Mouse (Mus musculus) liver, embryonic 14.5 days (tissue): ENCODE results near the gene Kcnmb1. TPM values are rescaled to one million over a fixed set of nuclear protein-coding genes. Genes with fewer than 3 reads are reported as not detected.

Experiments
- ATAC-seq: fragments of 200-750 bp; cut with Nextera tagmentation; 2 replicates; pipeline ENCODE4 v1.8.0; 2017; ENCODE audit warnings: moderate number of reproducible peaks, mild to moderate bottlenecking, moderate library complexity; ENCODE audit not compliant: insufficient read depth
- DNase-seq, 3 experiments: peaks; one replicate each; pipeline ENCODE4 v3.0.0-alpha.2; 2012 to 2013; ENCODE audit warnings: low read depth in 3 of 3, low spot score in 3 of 3
- H3K27ac ChIP-seq: fragments of 300-500 bp; sonication (generic); 2 replicates; pipeline ENCODE4 v1.5.1; 2014; ENCODE audit warnings: moderate library complexity, mild to moderate bottlenecking, control low read depth, inconsistent platforms
- H3K27me3 ChIP-seq: fragments of 300-500 bp; sonication (generic); 2 replicates; pipeline ENCODE4 v1.6.1; 2014; ENCODE audit warnings: mild to moderate bottlenecking, low read length, moderate library complexity; ENCODE audit not compliant: control insufficient read depth, insufficient read depth
- H3K36me3 ChIP-seq: fragments of 300-500 bp; sonication (generic); replicated peaks from 2 replicates; pipeline ENCODE4 v1.6.1; 2014; ENCODE audit warnings: low read depth; ENCODE audit not compliant: control insufficient read depth, insufficient read depth
- H3K4me1 ChIP-seq, 2 experiments: fragments of 200-500 bp in 1 of 2; fragments of 300-500 bp in 1 of 2; sonication (generic) in 1 of 2; replicated peaks; 2 replicates each; pipeline ENCODE4 v1.6.1; 2012 to 2014; ENCODE audit warnings: antibody characterized with exemption in 1 of 2, inconsistent platforms in 1 of 2, low read length in 1 of 2; ENCODE audit not compliant: control insufficient read depth in 2 of 2, insufficient read depth in 2 of 2
- H3K4me2 ChIP-seq: fragments of 300-500 bp; sonication (generic); 2 replicates; pipeline ENCODE4 v1.6.1; 2014; ENCODE audit warnings: low read depth, mild to moderate bottlenecking, control low read depth, moderate library complexity
- H3K4me3 ChIP-seq, 2 experiments: fragments of 200-500 bp in 1 of 2; fragments of 300-500 bp in 1 of 2; sonication (generic) in 1 of 2; 2 replicates each; pipeline ENCODE4 v1.5.1; 2012 to 2014; ENCODE audit warnings: low read depth in 2 of 2, low read length in 2 of 2, mild to moderate bottlenecking in 2 of 2, control low read depth in 1 of 2, inconsistent platforms in 1 of 2, moderate library complexity in 1 of 2; ENCODE audit not compliant: insufficient read depth in 1 of 2
- H3K9ac ChIP-seq: fragments of 300-500 bp; sonication (generic); replicated peaks from 2 replicates; pipeline ENCODE4 v1.6.1; 2014; ENCODE audit warnings: mild to moderate bottlenecking, control low read depth, moderate library complexity
- H3K9me3 ChIP-seq: fragments of 300-500 bp; sonication (generic); 2 replicates; pipeline ENCODE4 v1.6.1; 2016; ENCODE audit warnings: low read length, mixed read lengths; ENCODE audit not compliant: control insufficient read depth
- CTCF ChIP-seq: IDR thresholded peaks from 2 replicates; pipeline ENCODE4 v1.5.1; 2016; ENCODE audit warnings: antibody characterized with exemption, low read depth, control low read depth
- EP300 ChIP-seq: IDR thresholded peaks from 2 replicates; pipeline ENCODE4 v1.6.1; 2016; ENCODE audit warnings: antibody characterized with exemption, low read depth
- WGBS: fragments of 180-500 bp; shearing (Covaris S2); extraction: QIAGEN DNeasy Blood & Tissue Kit; methylation state at CpG from one replicate; pipeline ENCODE4 v1.1.7; 2014; ENCODE audit not compliant: insufficient replicate concordance; 5-methylcytosine and 5-hydroxymethylcytosine counted together
- polyA plus RNA-seq, 2 experiments: library from polyadenylated mRNA; depleted of rRNA in 1 of 2; stranded (reverse) in 1 of 2; unstranded in 1 of 2; fragments of >200 nt; fragmentation: Nextera tagmentation in 1 of 2; extraction: Ambion mirVana in 1 of 2; gene quantifications; 2 replicates each; pipeline versions ENCODE4 v1.2.1 to v1.2.3; 2012 to 2014

Kcnmb1 gene
- polyA plus RNA-seq, 2 experiments, result 0.03 TPM; not detected in 1

GRCm38 (mm10) chr11:33972114-33972513 is 9.3 kb downstream of the Kcnmb1 start:
- H3K27me3 ChIP-seq, result no peaks in the 10 kb centered on the region
- no peak overlapping the region for H3K27ac ChIP-seq
- 57% methylated on average over 7 of the region's 7 CpGs for WGBS
- no peaks in the 10 kb centered on the region for H3K9me3 ChIP-seq
- no peak overlapping the region for H3K9ac ChIP-seq
- H3K4me1 ChIP-seq, result no peaks in the 10 kb centered on the region
- ATAC-seq, result no peak
- H3K36me3 ChIP-seq, result no peaks in the 10 kb centered on the region
- no peak for TF ChIP-seq EP300
- no peak for TF ChIP-seq CTCF
- no peak for DNase-seq
- H3K4me2 ChIP-seq, result no peak overlapping the region
- no peak overlapping the region for H3K4me3 ChIP-seq

GRCm38 (mm10) chr11:33974341-33975040 is 11.7 kb downstream of the Kcnmb1 start:
- WGBS, result 70% methylated on average over 14 of the region's 14 CpGs
- H3K27ac ChIP-seq, result no peak overlapping the region
- ATAC-seq (no peak), DNase-seq (no peak)
- no peaks in the 10 kb centered on the region for H3K27me3 ChIP-seq
- H3K9ac ChIP-seq, result no peak overlapping the region
- no peak overlapping the region for H3K4me2 ChIP-seq
- TF ChIP-seq CTCF (no peak), EP300 (no peak)
- no peaks in the 10 kb centered on the region for H3K9me3 ChIP-seq
- H3K36me3 ChIP-seq, result no peaks in the 10 kb centered on the region
- H3K4me1 ChIP-seq, result no peaks in the 10 kb centered on the region
- no peak overlapping the region for H3K4me3 ChIP-seq

GRCm38 (mm10) chr11:33975121-33975520 is 12.3 kb downstream of the Kcnmb1 start:
- Histone ChIP-seq H3K4me1 (no peaks in the 10 kb centered on the region), H3K9ac (no peak overlapping the region), H3K27me3 (no peaks in the 10 kb centered on the region), H3K9me3 (no peaks in the 10 kb centered on the region), H3K36me3 (no peaks in the 10 kb centered on the region), H3K4me3 (no peak overlapping the region), H3K4me2 (no peak overlapping the region), H3K27ac (no peak overlapping the region)
- 61% methylated on average over 2 of the region's 2 CpGs for WGBS
- ATAC-seq (no peak), DNase-seq (no peak)
- TF ChIP-seq CTCF, result no peak
- no peak for TF ChIP-seq EP300

- H3K27ac ChIP-seq, result no peak overlapping the region
- no peak overlapping the region for H3K9ac ChIP-seq
- WGBS, result 46% methylated on average over 4 of the region's 4 CpGs
- TF ChIP-seq EP300, result no peak
- no peak for TF ChIP-seq CTCF
- H3K4me3 ChIP-seq, result no peak overlapping the region
- H3K4me2 ChIP-seq, result no peak overlapping the region
- H3K27me3 ChIP-seq, result no peaks in the 10 kb centered on the region
- no peaks in the 10 kb centered on the region for H3K9me3 ChIP-seq
- H3K4me1 ChIP-seq, result no peaks in the 10 kb centered on the region
- DNase-seq, result no peak
- ATAC-seq, result no peak
- H3K36me3 ChIP-seq, result no peaks in the 10 kb centered on the region
Observed at GRCm38 (mm10) chr11:33980146-33980545, 17.3 kb downstream of the Kcnmb1 start.

- H3K4me3 ChIP-seq, result no peak overlapping the region
- DNase-seq (no peak), ATAC-seq (no peak)
- no peak overlapping the region for H3K9ac ChIP-seq
- H3K27ac ChIP-seq, result no peak overlapping the region
- peaks cover 0 to 3% of the 10 kb centered on the region in 2 experiments; a peak in 1 of 4 replicates for H3K4me1 ChIP-seq
- TF ChIP-seq EP300 (no peak), CTCF (no peak)
- no peaks in the 10 kb centered on the region for H3K9me3 ChIP-seq
- H3K4me2 ChIP-seq, result no peak overlapping the region
- WGBS, result 23% methylated on average over 2 of the region's 2 CpGs
- H3K36me3 ChIP-seq, result no peaks in the 10 kb centered on the region
- no peaks in the 10 kb centered on the region for H3K27me3 ChIP-seq
Observed at GRCm38 (mm10) chr11:33986525-33986924, 23.7 kb downstream of the Kcnmb1 start.
